Mouse (Mus musculus): ENCODE data around the gene Tma7. TPM values are rescaled to one million over a fixed set of nuclear protein-coding genes. Genes with fewer than 3 reads are reported as not detected.

Tma7 gene
- polyA plus RNA-seq, 1 experiment, result 294 TPM

DNA sequence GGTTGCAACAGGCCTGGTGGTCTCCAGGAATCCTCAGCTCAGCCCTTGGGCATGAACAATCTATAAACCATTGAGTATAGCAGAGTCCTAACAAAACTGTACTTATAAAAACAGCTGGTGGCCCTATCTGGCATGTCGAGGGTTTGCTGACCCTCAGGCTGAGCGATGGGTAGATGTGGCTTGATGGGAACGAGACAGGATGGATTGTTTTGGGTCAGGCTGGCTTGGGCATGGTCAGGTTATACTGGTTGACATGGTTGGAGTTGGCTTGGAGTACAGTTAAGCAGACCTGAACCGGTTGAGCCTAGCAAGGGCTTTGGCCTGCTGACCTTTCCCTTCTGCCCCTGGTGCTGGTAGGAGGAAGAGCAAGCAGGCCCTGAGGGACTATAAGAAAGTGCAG lies 28.7 kb upstream of the Tma7 start:
- Histone ChIP-seq H3ac (ENCODE audit: control insufficient read depth, insufficient read length, low read depth) (no peak overlapping the region), H3K36me3 (ENCODE audit: control insufficient read depth, insufficient read depth) (peaks cover 7% of the 10 kb centered on the region), H3K79me3 (ENCODE audit: low read depth) (no peaks in the 10 kb centered on the region), H3K27me3 (ENCODE audit: control insufficient read depth, insufficient read depth, insufficient read length) (no peaks in the 10 kb centered on the region), H3K79me2 (ENCODE audit: control insufficient read depth, insufficient read depth) (no peaks in the 10 kb centered on the region), H3K4me3 (ENCODE audit: insufficient read depth, poor library complexity, severe bottlenecking) (no peak overlapping the region)
- TF ChIP-seq MYOG (IDR thresholded peaks at IDR 0.05; ENCODE audit: control insufficient read depth, extremely low read depth, insufficient read length) (no peak), CEBPB (IDR thresholded peaks at IDR 0.05; ENCODE audit: low read depth) (no peak), FOSL1 (IDR thresholded peaks at IDR 0.05; ENCODE audit: insufficient read depth, low read length, poor library complexity, severe bottlenecking) (no peak), USF1 (IDR thresholded peaks at IDR 0.05; ENCODE audit: low read depth) (no peak), MAX (IDR thresholded peaks at IDR 0.05) (no peak), MYOD1 (IDR thresholded peaks at IDR 0.05; ENCODE audit: control insufficient read depth, insufficient read length, low read depth) (no peak), CTCF (IDR thresholded peaks at IDR 0.05; ENCODE audit: control insufficient read depth, insufficient read depth, insufficient read length) (no peak)

DNA sequence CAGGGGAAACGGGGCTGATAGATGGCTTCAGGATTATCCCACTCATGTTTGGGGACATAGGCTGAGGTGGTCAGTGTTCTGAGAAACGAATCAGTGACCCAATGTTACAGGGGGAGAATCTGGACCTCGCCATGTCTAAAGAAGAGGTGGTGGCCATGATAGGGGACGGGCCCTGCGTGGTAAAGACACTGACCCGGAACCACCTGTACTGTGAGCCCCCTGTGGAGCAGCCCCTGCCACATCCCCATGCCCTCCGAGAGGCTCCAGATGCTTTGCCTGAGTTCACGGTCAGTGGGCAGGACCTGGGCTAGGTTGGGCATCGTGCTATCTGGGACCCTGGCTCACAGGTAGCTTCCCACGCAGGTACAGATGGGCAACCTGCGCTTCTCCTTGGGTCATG lies 27.9 kb upstream of the Tma7 start:
- Histone ChIP-seq H3ac (ENCODE audit: control insufficient read depth, insufficient read length, low read depth) (no peak overlapping the region), H3K4me3 (ENCODE audit: insufficient read depth, poor library complexity, severe bottlenecking) (no peak overlapping the region), H3K79me2 (ENCODE audit: control insufficient read depth, insufficient read depth) (no peaks in the 10 kb centered on the region), H3K27me3 (ENCODE audit: control insufficient read depth, insufficient read depth, insufficient read length) (no peaks in the 10 kb centered on the region), H3K79me3 (ENCODE audit: low read depth) (no peaks in the 10 kb centered on the region), H3K36me3 (ENCODE audit: control insufficient read depth, insufficient read depth) (peaks cover 7% of the 10 kb centered on the region)
- TF ChIP-seq MAX (IDR thresholded peaks at IDR 0.05) (no peak), CEBPB (IDR thresholded peaks at IDR 0.05; ENCODE audit: low read depth) (no peak), MYOG (IDR thresholded peaks at IDR 0.05; ENCODE audit: control insufficient read depth, extremely low read depth, insufficient read length) (no peak), MYOD1 (IDR thresholded peaks at IDR 0.05; ENCODE audit: control insufficient read depth, insufficient read length, low read depth) (no peak), USF1 (IDR thresholded peaks at IDR 0.05; ENCODE audit: low read depth) (no peak), CTCF (IDR thresholded peaks at IDR 0.05; ENCODE audit: control insufficient read depth, insufficient read depth, insufficient read length) (no peak), FOSL1 (IDR thresholded peaks at IDR 0.05; ENCODE audit: insufficient read depth, low read length, poor library complexity, severe bottlenecking) (no peak)

DNA sequence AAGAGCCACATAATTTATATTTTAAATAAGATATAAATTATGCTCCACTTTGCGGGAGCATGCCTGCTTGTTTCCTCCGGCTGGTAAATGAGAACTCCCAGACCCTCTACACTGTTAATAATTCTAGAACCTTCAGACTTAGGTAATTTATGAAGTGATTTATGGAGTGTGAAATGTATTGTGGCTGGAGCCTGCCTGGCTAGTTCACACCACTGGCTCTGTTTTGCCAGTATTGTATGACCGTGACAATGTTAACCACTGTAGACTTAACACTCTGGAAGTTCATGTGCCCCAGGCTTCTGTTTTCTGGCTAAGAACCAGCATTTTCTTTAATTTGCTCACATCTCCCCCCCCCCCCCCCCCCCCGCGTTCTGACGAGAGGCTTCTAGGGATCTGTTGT lies 25.0 kb upstream of the Tma7 start:
- TF ChIP-seq MAX (IDR thresholded peaks at IDR 0.05), result no peak
- TF ChIP-seq MYOD1 (IDR thresholded peaks at IDR 0.05; ENCODE audit: control insufficient read depth, insufficient read length, low read depth), result no peak
- no peak for TF ChIP-seq USF1 (IDR thresholded peaks at IDR 0.05; ENCODE audit: low read depth)
- no peak for TF ChIP-seq MYOG (IDR thresholded peaks at IDR 0.05; ENCODE audit: control insufficient read depth, extremely low read depth, insufficient read length)
- TF ChIP-seq CEBPB (IDR thresholded peaks at IDR 0.05; ENCODE audit: low read depth), result no peak
- TF ChIP-seq CTCF (IDR thresholded peaks at IDR 0.05; ENCODE audit: control insufficient read depth, insufficient read depth, insufficient read length), result no peak
- TF ChIP-seq FOSL1 (IDR thresholded peaks at IDR 0.05; ENCODE audit: insufficient read depth, low read length, poor library complexity, severe bottlenecking), result no peak
- no peaks in the 10 kb centered on the region for H3K36me3 ChIP-seq (ENCODE audit: control insufficient read depth, insufficient read depth)
- H3K4me3 ChIP-seq (ENCODE audit: insufficient read depth, poor library complexity, severe bottlenecking), result no peak overlapping the region
- no peaks in the 10 kb centered on the region for H3K79me2 ChIP-seq (ENCODE audit: control insufficient read depth, insufficient read depth)
- no peak overlapping the region for H3ac ChIP-seq (ENCODE audit: control insufficient read depth, insufficient read length, low read depth)
- no peaks in the 10 kb centered on the region for H3K79me3 ChIP-seq (ENCODE audit: low read depth)
- H3K27me3 ChIP-seq (ENCODE audit: control insufficient read depth, insufficient read depth, insufficient read length), result no peaks in the 10 kb centered on the region

DNA sequence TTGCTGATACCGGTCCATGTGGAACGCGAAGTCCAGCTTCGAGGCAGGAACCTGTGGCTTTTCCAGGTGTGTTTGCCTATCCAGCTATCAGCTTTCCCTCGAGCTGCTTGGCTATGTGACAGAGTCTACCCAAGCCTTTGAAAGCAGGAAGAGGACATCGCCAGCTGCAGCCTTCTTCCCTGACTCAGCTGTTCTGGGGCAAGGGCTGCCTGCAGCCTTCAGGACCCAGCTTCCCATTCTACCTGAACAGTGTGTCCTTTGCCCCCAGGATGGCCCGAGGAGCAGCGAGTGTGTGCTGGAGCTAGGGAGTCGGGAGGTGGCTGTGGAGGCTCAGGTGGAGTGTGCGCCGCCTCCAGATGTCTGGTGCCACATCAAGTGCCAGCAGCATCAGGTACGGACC lies 23.3 kb upstream of the Tma7 start:
- Histone ChIP-seq H3ac (ENCODE audit: control insufficient read depth, insufficient read length, low read depth) (no peak overlapping the region), H3K79me2 (ENCODE audit: control insufficient read depth, insufficient read depth) (no peaks in the 10 kb centered on the region), H3K4me3 (ENCODE audit: insufficient read depth, poor library complexity, severe bottlenecking) (no peak overlapping the region), H3K79me3 (ENCODE audit: low read depth) (no peaks in the 10 kb centered on the region), H3K36me3 (ENCODE audit: control insufficient read depth, insufficient read depth) (no peaks in the 10 kb centered on the region), H3K27me3 (ENCODE audit: control insufficient read depth, insufficient read depth, insufficient read length) (no peaks in the 10 kb centered on the region)
- TF ChIP-seq MAX (IDR thresholded peaks at IDR 0.05) (no peak), CTCF (IDR thresholded peaks at IDR 0.05; ENCODE audit: control insufficient read depth, insufficient read depth, insufficient read length) (no peak), FOSL1 (IDR thresholded peaks at IDR 0.05; ENCODE audit: insufficient read depth, low read length, poor library complexity, severe bottlenecking) (no peak), USF1 (IDR thresholded peaks at IDR 0.05; ENCODE audit: low read depth) (no peak), CEBPB (IDR thresholded peaks at IDR 0.05; ENCODE audit: low read depth) (no peak), MYOD1 (IDR thresholded peaks at IDR 0.05; ENCODE audit: control insufficient read depth, insufficient read length, low read depth) (no peak), MYOG (IDR thresholded peaks at IDR 0.05; ENCODE audit: control insufficient read depth, extremely low read depth, insufficient read length) (no peak)

DNA sequence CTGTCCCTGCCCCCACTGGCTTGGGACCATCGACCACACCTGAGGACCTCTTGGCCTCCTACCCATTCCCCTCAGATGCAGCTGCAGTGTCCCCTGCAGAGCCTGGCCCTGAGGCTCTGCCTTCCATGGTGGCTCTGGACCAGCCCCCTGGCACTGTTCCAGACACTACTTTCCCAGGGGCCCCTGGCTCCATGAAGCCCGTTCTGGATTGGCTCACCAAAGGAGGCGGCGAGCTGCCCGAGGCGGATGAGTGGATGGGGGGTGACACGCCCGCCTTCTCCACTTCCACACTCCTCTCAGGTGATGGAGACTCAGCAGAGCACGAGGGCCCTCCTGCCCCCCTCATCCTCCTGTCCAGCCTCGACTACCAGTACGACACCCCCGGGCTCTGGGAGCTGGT lies 22.6 kb upstream of the Tma7 start:
- H3K27me3 ChIP-seq (ENCODE audit: control insufficient read depth, insufficient read depth, insufficient read length), result no peaks in the 10 kb centered on the region
- TF ChIP-seq MYOD1 (IDR thresholded peaks at IDR 0.05; ENCODE audit: control insufficient read depth, insufficient read length, low read depth), result no peak
- TF ChIP-seq CTCF (IDR thresholded peaks at IDR 0.05; ENCODE audit: control insufficient read depth, insufficient read depth, insufficient read length), result no peak
- TF ChIP-seq MAX (IDR thresholded peaks at IDR 0.05), result no peak
- no peak for TF ChIP-seq MYOG (IDR thresholded peaks at IDR 0.05; ENCODE audit: control insufficient read depth, extremely low read depth, insufficient read length)
- TF ChIP-seq FOSL1 (IDR thresholded peaks at IDR 0.05; ENCODE audit: insufficient read depth, low read length, poor library complexity, severe bottlenecking), result no peak
- no peak for TF ChIP-seq USF1 (IDR thresholded peaks at IDR 0.05; ENCODE audit: low read depth)
- no peak for TF ChIP-seq CEBPB (IDR thresholded peaks at IDR 0.05; ENCODE audit: low read depth)
- no peak overlapping the region for H3K4me3 ChIP-seq (ENCODE audit: insufficient read depth, poor library complexity, severe bottlenecking)
- no peaks in the 10 kb centered on the region for H3K36me3 ChIP-seq (ENCODE audit: control insufficient read depth, insufficient read depth)
- H3K79me3 ChIP-seq (ENCODE audit: low read depth), result no peaks in the 10 kb centered on the region
- H3ac ChIP-seq (ENCODE audit: control insufficient read depth, insufficient read length, low read depth), result no peak overlapping the region
- no peaks in the 10 kb centered on the region for H3K79me2 ChIP-seq (ENCODE audit: control insufficient read depth, insufficient read depth)

DNA sequence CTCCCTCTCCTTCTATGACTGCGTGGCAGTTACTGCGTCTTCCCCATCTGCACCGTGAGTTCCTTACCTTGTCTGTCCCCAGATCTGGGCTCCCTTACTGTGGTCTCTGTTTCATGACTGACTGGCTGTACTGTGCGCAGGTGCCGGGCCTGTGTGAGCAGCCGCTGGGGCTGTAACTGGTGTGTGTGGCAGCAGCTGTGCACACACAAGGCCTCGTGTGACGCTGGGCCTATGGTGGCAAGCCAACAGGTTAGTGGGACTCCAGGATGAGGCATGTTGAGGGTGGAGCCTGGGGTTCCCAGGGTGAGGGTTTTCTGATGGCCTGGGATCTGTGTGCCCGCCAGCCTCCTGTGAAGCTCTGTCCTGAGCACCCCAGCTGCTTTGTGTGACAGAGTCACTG lies 21.7 kb upstream of the Tma7 start:
- TF ChIP-seq MAX (IDR thresholded peaks at IDR 0.05) (no peak), MYOG (IDR thresholded peaks at IDR 0.05; ENCODE audit: control insufficient read depth, extremely low read depth, insufficient read length) (no peak), CTCF (IDR thresholded peaks at IDR 0.05; ENCODE audit: control insufficient read depth, insufficient read depth, insufficient read length) (no peak), USF1 (IDR thresholded peaks at IDR 0.05; ENCODE audit: low read depth) (no peak), MYOD1 (IDR thresholded peaks at IDR 0.05; ENCODE audit: control insufficient read depth, insufficient read length, low read depth) (no peak), CEBPB (IDR thresholded peaks at IDR 0.05; ENCODE audit: low read depth) (no peak), FOSL1 (IDR thresholded peaks at IDR 0.05; ENCODE audit: insufficient read depth, low read length, poor library complexity, severe bottlenecking) (no peak)
- Histone ChIP-seq H3K27me3 (ENCODE audit: control insufficient read depth, insufficient read depth, insufficient read length) (no peaks in the 10 kb centered on the region), H3K4me3 (ENCODE audit: insufficient read depth, poor library complexity, severe bottlenecking) (no peak overlapping the region), H3K79me2 (ENCODE audit: control insufficient read depth, insufficient read depth) (no peaks in the 10 kb centered on the region), H3K36me3 (ENCODE audit: control insufficient read depth, insufficient read depth) (no peaks in the 10 kb centered on the region), H3K79me3 (ENCODE audit: low read depth) (no peaks in the 10 kb centered on the region), H3ac (ENCODE audit: control insufficient read depth, insufficient read length, low read depth) (no peak overlapping the region)

Data from C2C12 (cell line).